Mouse (Mus musculus) embryo, embryonic 10.5 days (tissue): ENCODE data around the gene Bod1l.
A peak's percentile ranks its signal among the peaks of the same experiment; 100 is the strongest.

Experiments used
- DNase-seq: peaks from one replicate; pipeline ENCODE4 v3.0.0-alpha.2; 2015; ENCODE audit warnings: low spot score

The Bod1l gene

GRCm38 (mm10) chr5:41844147-41844529 lies at the start of gene Bod1l:
Gene Bod1l (minus strand): TSS chr5:41844315.
- peak; percentile 95 for DNase-seq

- DNase-seq = no peak
Measured at GRCm38 (mm10) chr5:41893351-41893750, 49.2 kb upstream of the Bod1l start.

GRCm38 (mm10) chr5:41890871-41891270 lies 46.8 kb upstream of the Bod1l start:
- no peak for DNase-seq

- DNase-seq = no peak
Measured at GRCm38 (mm10) chr5:41889245-41889849, 45.2 kb upstream of the Bod1l start.

GRCm38 (mm10) chr5:41888834-41889233 lies 44.7 kb upstream of the Bod1l start:
- DNase-seq = peak; percentile 49

- peak; percentile 86 for DNase-seq
Measured at GRCm38 (mm10) chr5:41887738-41888137, 43.6 kb upstream of the Bod1l start.

- DNase-seq = peak; percentile 88
Measured at GRCm38 (mm10) chr5:41884563-41884962, 40.4 kb upstream of the Bod1l start.

- DNase-seq = no peak
Measured at GRCm38 (mm10) chr5:41871164-41871563, 27.0 kb upstream of the Bod1l start.

- DNase-seq = no peak
Measured at GRCm38 (mm10) chr5:41855781-41856180, 11.7 kb upstream of the Bod1l start.

- no peak for DNase-seq
Measured at GRCm38 (mm10) chr5:41845558-41845937, 1.4 kb upstream of the Bod1l start.

GRCm38 (mm10) chr5:41844820-41845557 lies 874 bp upstream of the Bod1l start:
- DNase-seq = peak; percentile 49

- DNase-seq = peak; percentile 31
Measured at GRCm38 (mm10) chr5:41843419-41844146, 532 bp downstream of the Bod1l start.

- DNase-seq = no peak
Measured at GRCm38 (mm10) chr5:41842681-41843080, 1.4 kb downstream of the Bod1l start.

- no peak for DNase-seq
Measured at GRCm38 (mm10) chr5:41841735-41842134, 2.4 kb downstream of the Bod1l start.

GRCm38 (mm10) chr5:41830100-41830499 lies 14.0 kb downstream of the Bod1l start:
- no peak for DNase-seq

GRCm38 (mm10) chr5:41821158-41821557 lies 23.0 kb downstream of the Bod1l start:
- no peak for DNase-seq

- no peak for DNase-seq
Measured at GRCm38 (mm10) chr5:41820530-41820929, 23.6 kb downstream of the Bod1l start.

- no peak for DNase-seq
Measured at GRCm38 (mm10) chr5:41812516-41812915, 31.6 kb downstream of the Bod1l start.

- no peak for DNase-seq
Measured at GRCm38 (mm10) chr5:41811279-41811678, 32.8 kb downstream of the Bod1l start.

- no peak for DNase-seq
Measured at GRCm38 (mm10) chr5:41807383-41807782, 36.7 kb downstream of the Bod1l start.

GRCm38 (mm10) chr5:41806176-41806575 lies 37.9 kb downstream of the Bod1l start:
- no peak for DNase-seq

GRCm38 (mm10) chr5:41805085-41805484 lies 39.0 kb downstream of the Bod1l start:
- DNase-seq = no peak

GRCm38 (mm10) chr5:41804643-41805042 lies 39.5 kb downstream of the Bod1l start:
- DNase-seq = no peak
